Mouse (Mus musculus): ENCODE measurements around the gene Sppl3.
A peak's percentile ranks its signal among the peaks of the same experiment; 100 is the strongest.

Sppl3 gene

GRCm38 (mm10) chr5:115035217-115035616, 24.3 kb downstream of the Sppl3 start:
- no peak for DNase-seq (ENCODE audit: low read depth, low spot score)

- no peak for DNase-seq (ENCODE audit: low read depth, low spot score)
These were observed 26.2 kb downstream of the Sppl3 start for GRCm38 (mm10) chr5:115037099-115037498.

DNA sequence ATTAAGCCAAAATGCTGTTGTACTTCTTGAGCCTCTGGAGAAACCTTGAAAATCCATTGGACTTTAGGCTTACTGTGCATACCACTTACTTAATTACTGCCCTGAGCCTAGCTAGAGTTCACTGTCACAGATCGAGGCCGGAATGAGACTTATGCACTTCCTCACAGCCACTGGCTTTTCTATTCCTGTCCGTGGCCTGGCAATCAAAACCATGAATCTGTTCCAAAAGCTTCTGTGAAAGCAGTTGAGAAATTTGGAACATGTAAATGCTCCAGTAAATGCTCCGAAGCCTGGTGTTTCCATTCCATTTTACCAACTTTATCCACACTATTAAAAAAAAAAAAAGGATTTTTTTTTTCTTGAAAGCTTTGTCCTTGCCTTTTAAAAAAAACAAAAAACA, 29.8 kb downstream of the Sppl3 start:
- DNase-seq (ENCODE audit: low read depth, low spot score) = peak; percentile 42

- DNase-seq (ENCODE audit: low read depth, low spot score) = no peak
These were observed 32.7 kb downstream of the Sppl3 start for GRCm38 (mm10) chr5:115043626-115044025.

- peak; percentile 36 for DNase-seq (ENCODE audit: low read depth, low spot score)
These were observed 34.3 kb downstream of the Sppl3 start for GRCm38 (mm10) chr5:115045146-115045677.

- no peak for DNase-seq (ENCODE audit: low read depth, low spot score)
These were observed 38.8 kb downstream of the Sppl3 start for GRCm38 (mm10) chr5:115049692-115050091.

- DNase-seq (ENCODE audit: low read depth, low spot score) = no peak
These were observed 39.8 kb downstream of the Sppl3 start for GRCm38 (mm10) chr5:115050776-115051175.

DNA sequence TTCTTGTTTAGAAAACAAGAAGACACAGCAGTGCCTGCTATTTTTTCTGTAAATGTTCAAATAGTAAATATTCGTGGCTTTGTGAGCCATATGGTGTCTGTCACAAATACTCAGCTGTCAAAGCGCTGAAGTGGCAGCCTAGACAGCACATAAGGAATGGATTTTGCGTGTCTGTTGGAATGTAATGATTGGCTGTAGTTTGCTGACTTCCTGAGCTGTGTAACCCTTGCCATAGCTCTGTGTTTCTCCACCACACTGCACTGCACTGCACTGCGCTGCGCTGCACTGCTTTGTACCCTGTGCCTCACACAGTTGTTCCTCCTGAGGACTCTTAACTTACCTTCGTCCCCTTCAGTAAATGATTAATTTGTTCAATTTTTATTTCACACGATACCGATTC, 41.6 kb downstream of the Sppl3 start:
- no peak for DNase-seq (ENCODE audit: low read depth, low spot score)

- no peak for DNase-seq (ENCODE audit: low read depth, low spot score)
These were observed 43.0 kb downstream of the Sppl3 start for GRCm38 (mm10) chr5:115053791-115054396.

DNA sequence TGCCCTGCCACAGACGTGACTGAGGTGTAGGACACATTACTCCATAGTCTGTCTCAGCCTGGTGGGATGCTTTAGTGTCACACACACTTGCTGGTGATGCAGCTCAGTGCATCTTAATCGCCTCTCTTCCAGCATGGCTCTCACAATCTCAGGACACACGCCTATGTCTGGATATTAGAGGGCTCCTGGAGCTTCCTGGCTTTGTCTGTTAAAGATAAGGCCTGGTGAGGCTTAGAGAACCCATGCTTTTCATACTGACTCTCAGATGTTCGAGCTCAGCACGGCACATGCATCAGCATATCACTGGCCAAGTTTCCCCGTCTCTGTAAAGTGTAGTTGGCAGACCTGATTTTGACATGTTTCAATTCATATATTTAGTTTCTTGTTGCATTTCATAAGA, 44.5 kb downstream of the Sppl3 start:
- DNase-seq (ENCODE audit: low read depth, low spot score) = no peak

- DNase-seq (ENCODE audit: low read depth, low spot score) = no peak
These were observed 46.2 kb downstream of the Sppl3 start for GRCm38 (mm10) chr5:115057153-115057552.

DNA sequence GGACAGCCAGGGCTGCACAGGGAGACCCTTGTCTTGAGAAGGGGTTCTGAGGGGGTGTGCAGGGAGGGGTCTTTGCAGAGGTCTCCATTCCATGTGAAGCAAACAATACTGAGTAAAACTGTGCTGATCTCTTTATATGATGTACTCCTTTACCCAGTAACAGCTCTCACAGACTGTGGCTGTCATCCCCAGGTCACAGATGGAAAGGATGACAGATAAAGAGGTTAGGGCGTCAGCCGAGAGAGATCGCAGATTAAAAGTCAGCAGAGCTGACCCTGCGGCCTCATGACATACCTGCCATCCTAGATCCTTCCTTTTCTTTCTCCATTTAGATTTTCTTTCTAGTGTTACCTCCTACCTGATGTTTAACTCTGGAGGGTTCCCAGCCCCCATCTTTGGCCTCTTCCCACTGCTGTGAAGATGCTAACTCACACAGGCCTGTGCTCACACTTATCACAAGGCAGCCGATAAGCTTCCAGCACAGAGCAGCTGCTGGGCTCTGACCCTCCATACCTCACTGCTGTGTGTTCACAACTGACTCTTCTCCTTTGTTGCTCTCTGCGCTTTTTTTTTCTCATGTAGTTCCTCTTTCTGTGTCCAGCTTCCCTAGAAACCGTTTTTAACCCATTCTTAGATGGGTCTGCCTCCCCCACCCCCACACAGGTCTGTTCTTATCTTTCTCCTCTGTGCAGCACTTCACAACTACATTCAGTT, 47.8 kb downstream of the Sppl3 start:
- no peak for DNase-seq (ENCODE audit: low read depth, low spot score)

- DNase-seq (ENCODE audit: low read depth, low spot score) = no peak
These were observed 49.2 kb downstream of the Sppl3 start for GRCm38 (mm10) chr5:115060067-115060695.

DNA sequence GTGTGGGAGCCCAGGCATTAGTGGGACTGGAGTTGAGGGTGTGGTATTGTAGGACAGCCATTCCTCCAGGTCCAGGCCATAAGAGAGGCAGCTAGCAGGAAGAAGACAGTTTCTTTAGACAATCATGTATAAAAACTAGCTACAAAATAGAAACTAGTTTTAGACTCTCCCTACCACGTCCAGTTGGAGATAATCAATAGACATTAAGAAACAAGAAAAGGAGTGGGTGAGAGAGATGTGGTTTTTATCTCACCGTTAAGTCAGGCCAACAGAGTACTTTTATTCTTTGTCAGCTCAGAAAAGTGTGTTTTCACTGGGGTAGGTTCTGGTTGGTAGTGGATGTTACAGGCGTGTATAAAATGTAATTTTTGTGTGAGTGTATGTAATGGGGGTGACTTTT, 50.0 kb downstream of the Sppl3 start:
- no peak for DNase-seq (ENCODE audit: low read depth, low spot score)

DNA sequence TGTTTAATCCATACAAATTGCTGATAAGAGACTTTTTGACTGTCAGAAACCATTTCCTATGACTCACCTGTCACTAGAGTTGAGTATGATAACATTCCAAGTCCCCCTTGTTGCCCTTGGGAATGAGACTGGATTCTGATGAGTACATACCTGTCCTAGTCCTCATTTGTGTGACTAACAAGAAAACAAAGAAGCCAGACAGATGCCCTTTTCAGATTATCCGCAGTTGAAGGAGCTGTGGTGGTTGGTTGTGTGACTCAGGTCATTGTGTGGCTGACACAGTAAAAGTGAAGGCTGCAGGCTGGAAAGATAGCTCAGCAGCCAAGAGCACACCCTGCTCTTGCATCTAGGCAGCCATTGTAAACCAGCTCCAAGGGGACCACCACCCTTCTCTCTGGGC, 51.6 kb downstream of the Sppl3 start:
- DNase-seq (ENCODE audit: low read depth, low spot score) = peak; percentile 70

GRCm38 (mm10) chr5:115063391-115063790, 52.5 kb downstream of the Sppl3 start:
- DNase-seq (ENCODE audit: low read depth, low spot score) = peak; percentile 67

- DNase-seq (ENCODE audit: low read depth, low spot score) = no peak
These were observed 55.3 kb downstream of the Sppl3 start for GRCm38 (mm10) chr5:115066245-115066644.

DNA sequence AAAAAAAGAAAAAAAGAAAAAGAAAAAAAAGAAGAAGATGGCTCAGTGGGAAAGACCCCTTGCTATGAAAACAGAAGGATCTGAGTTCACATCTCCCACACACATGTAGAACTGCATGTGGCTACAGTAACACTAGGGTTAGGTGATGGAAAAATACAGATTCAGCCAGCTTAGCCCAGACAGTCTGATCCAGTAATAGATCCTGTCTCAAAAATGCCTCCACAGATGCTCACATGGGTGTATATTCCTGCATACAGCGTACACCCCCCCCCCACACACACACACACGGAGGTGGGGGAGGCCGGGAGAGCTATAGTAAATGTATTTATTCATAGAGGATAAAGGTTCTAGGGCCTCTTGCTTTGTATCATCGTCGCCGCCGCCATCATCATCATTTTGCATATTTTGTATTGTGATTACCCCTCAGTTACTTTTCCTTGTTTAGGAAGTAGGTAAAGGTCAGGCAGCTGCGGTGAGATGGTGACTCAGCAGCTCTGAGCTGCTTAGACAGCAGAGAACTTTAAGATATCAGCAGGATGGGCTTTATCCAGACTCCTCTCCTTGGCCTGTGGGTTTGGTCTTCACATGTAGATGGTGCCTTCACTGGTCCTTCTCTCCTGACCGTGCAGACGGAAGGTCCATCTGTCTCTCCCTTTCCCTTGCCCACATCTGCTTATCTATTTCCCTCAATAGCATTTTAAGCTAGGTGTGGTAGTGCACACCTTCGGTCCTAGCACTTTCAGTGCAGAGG, 57.9 kb downstream of the Sppl3 start:
- DNase-seq (ENCODE audit: low read depth, low spot score) = peak; percentile 71

GRCm38 (mm10) chr5:115069611-115070010, 58.7 kb downstream of the Sppl3 start:
- DNase-seq (ENCODE audit: low read depth, low spot score) = peak; percentile 84

GRCm38 (mm10) chr5:115070457-115070856, 59.5 kb downstream of the Sppl3 start:
- no peak for DNase-seq (ENCODE audit: low read depth, low spot score)

DNA sequence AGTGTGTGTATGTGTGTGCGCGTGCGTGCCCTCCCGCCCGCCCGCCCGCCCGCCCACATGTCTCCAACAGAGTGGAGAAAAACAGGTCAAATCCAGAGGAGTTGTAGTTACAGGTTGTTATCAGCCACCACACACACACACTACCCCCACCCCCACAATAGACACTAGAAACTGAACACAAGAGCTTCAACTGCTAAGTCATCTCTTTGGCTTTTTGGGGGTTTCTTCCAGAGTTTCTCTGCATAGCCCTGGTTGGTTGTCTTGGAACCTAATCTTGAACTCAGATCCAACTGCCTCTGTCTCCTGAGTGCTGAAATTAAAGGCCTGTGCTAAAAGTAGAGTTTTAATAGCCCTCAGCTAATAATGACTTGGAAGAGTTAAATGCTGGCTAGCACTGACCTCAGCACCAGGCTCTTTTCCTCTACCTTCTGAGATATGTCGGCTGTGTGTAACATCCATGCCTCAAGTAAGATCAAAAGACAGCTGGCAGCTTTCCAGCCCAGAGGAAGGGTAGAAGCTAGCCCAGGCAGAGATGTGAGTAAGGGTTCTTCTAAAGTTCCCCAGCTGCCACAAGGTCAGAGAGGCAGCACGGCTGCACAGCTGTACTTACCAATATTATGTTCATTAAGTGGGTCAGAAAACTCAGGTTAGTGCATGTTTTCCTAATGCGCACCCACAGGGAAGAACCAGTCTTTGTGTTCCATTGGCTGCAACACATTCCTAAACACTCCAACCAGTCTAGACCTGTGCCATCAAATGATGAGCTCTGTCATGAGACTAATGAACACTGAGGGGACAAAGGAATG, 60.4 kb downstream of the Sppl3 start:
- peak; percentile 57 for DNase-seq (ENCODE audit: low read depth, low spot score)
